Mouse (Mus musculus): Measurements from ENCODE around the gene Ces1b. TPM values are rescaled to one million over a fixed set of nuclear protein-coding genes. Genes with fewer than 3 reads are reported as not detected.

Gene Ces1b
- total RNA-seq, 2 experiments from 2014 or later, result not detected

DNA sequence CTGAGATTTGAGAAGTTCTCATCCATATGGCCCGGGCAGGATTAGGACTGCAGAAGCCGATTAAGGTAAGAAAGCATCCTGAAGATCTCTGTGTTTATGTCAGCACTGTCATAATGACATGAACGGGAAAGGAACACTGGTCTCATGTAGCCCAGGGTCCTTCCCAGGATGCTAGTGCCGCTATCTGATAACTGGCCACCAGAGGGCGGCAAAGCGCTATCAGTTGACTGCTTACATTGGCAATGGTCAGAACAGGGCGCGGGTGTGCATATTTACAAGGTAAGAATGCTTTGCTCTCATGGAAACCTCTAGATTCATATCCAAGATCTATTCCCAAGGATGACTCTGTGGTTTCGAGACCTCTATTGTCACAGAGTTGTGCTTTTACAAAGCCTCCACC, 68.4 kb downstream of the Ces1b start:
- ATAC-seq (ENCODE audit: poor library complexity, severe bottlenecking), result peak; percentile 94

GRCm38 (mm10) chr8:93010286-93010685, 69.5 kb downstream of the Ces1b start:
- ATAC-seq (ENCODE audit: poor library complexity, severe bottlenecking), result peak; percentile 77

Other genes starting within 250 kb of the Ces1b start
- gene Lpcat2, start 224.7 kb downstream of the Ces1b start, total RNA-seq (2015), result 37.9 and 43.7 TPM in 2 replicates
- 32.1 and 39.6 TPM in 2 replicates for gene Lpcat2, start 224.7 kb downstream of the Ces1b start, total RNA-seq (2017)
- gene Capns2, start 178.6 kb downstream of the Ces1b start, total RNA-seq (2015), result 1.1 and 1.6 TPM in 2 replicates
- 1.5 and 2.0 TPM in 2 replicates for gene Capns2, start 178.6 kb downstream of the Ces1b start, total RNA-seq (2017)
- not detected in 2 replicates for gene Slc6a2, start 119.9 kb downstream of the Ces1b start, total RNA-seq (2015)
- not detected in 2 replicates for gene Slc6a2, start 119.9 kb downstream of the Ces1b start, total RNA-seq (2017)
- gene Ces1a, start 31.8 kb downstream of the Ces1b start, total RNA-seq (2015), result not detected in 2 replicates
- gene Ces1a, start 31.8 kb downstream of the Ces1b start, total RNA-seq (2017), result not detected in 2 replicates
- gene Ces1c, start 51.3 kb upstream of the Ces1b start, total RNA-seq (2015), result not detected in 2 replicates
- not detected in 2 replicates for gene Ces1c, start 51.3 kb upstream of the Ces1b start, total RNA-seq (2017)
- 0.51 and 1.8 TPM in 2 replicates for gene Ces1d, start 117.8 kb upstream of the Ces1b start, total RNA-seq (2015)
- gene Ces1d, start 117.8 kb upstream of the Ces1b start, total RNA-seq (2017), result 0.40 and 0.65 TPM in 2 replicates
- gene Ces1e, start 149.6 kb upstream of the Ces1b start, total RNA-seq (2015), result not detected in 2 replicates
- gene Ces1e, start 149.6 kb upstream of the Ces1b start, total RNA-seq (2017), result not detected in 2 replicates
- not detected in 2 replicates for gene Ces1f, start 199.7 kb upstream of the Ces1b start, total RNA-seq (2015)
- gene Ces1f, start 199.7 kb upstream of the Ces1b start, total RNA-seq (2017), result not detected in 2 replicates